Comparison of ENCODE assay signal across 14 mouse cellular contexts in genomic region chr4:62684351-62684750, GRCm38 (mm10).
DNase-seq lines count a peak whose midpoint lies in the region; ATAC-seq lines count a peak whose summit lies in the region.
"Had no signal": no experiment of that assay in that cellular context is flagged by ENCODE, and none has a peak within 500 bp of the region (broad histone marks: within the 10 kb centered on the region; RNA-seq: fewer than 3 reads in every experiment).

No protein-coding gene starts in this region.

- H3K27ac ChIP-seq in kidney, embryonic 15.5 days: no peak overlapping the region
- H3K27ac ChIP-seq in kidney, embryonic 16.5 days (ENCODE audit: low read length): no peak overlapping the region
- H3K27ac ChIP-seq: hindbrain, embryonic 14.5 days; liver, embryonic 12.5 days had no signal

- H3K4me3 ChIP-seq in kidney, embryonic 15.5 days (replicated peaks): no peak overlapping the region
- H3K4me3 ChIP-seq in kidney, embryonic 16.5 days (ENCODE audit: low read length): no peak overlapping the region
- H3K4me3 ChIP-seq: liver, embryonic 12.5 days; midbrain, embryonic 10.5 days had no signal

- H3K9me3 ChIP-seq in kidney, embryonic 15.5 days (replicated peaks): no peaks in the 10 kb centered on the region
- H3K9me3 ChIP-seq in kidney, embryonic 16.5 days (ENCODE audit: low read length): no peaks in the 10 kb centered on the region
- H3K9me3 ChIP-seq: liver, embryonic 12.5 days; midbrain, embryonic 10.5 days had no signal

- H3K4me1 ChIP-seq in kidney, embryonic 15.5 days: peaks cover 27% of the 10 kb centered on the region
- peaks cover 23% of the 10 kb centered on the region for H3K4me1 ChIP-seq in kidney, embryonic 16.5 days (ENCODE audit: insufficient read depth, low read length)

- peak; percentile 45 to 63 for DNase-seq in cerebellum, adult 18-20 months
- DNase-seq in cerebellum, adult 9-10 months: no peak
- peak; percentile 45 for DNase-seq in kidney, adult 18-20 months
- DNase-seq in lung, postnatal 25 days (ENCODE audit: low spot score): peak; percentile 81
- DNase-seq in layer of hippocampus, adult 11-12 months (ENCODE audit: low spot score): no peak
- DNase-seq in neural tube, embryonic 10.5 days (ENCODE audit: extremely low spot score, low spot score): no peak
- DNase-seq: adrenal gland, adult 2 months; gastrocnemius, postnatal 36 days had no signal

- H3K36me3 ChIP-seq in kidney, embryonic 15.5 days: peaks cover 24% of the 10 kb centered on the region
- no peaks in the 10 kb centered on the region for H3K36me3 ChIP-seq in kidney, embryonic 16.5 days (ENCODE audit: insufficient read depth, low read length)
- H3K36me3 ChIP-seq: liver, embryonic 12.5 days had no signal

- no peak for ATAC-seq in kidney, embryonic 15.5 days (replicated peaks; ENCODE audit: low FRiP score)
- no peak for ATAC-seq in kidney, embryonic 16.5 days (ENCODE audit: low FRiP score, low TSS enrichment)
- ATAC-seq: forebrain, embryonic 16.5 days; liver, embryonic 12.5 days had no signal

- no peak overlapping the region for H3K4me2 ChIP-seq in kidney, embryonic 15.5 days
- H3K4me2 ChIP-seq in kidney, embryonic 16.5 days (replicated peaks; ENCODE audit: low read depth, low read length): no peak overlapping the region
- H3K4me2 ChIP-seq: hindbrain, embryonic 14.5 days; liver, embryonic 12.5 days had no signal

- H3K27me3 ChIP-seq in kidney, embryonic 15.5 days: no peaks in the 10 kb centered on the region
- no peaks in the 10 kb centered on the region for H3K27me3 ChIP-seq in kidney, embryonic 16.5 days (ENCODE audit: insufficient read depth, low read length)
- H3K27me3 ChIP-seq: liver, embryonic 12.5 days had no signal

- H3K9ac ChIP-seq in kidney, embryonic 15.5 days: no peak overlapping the region
- 0 out of 2 replicates have a peak overlapping the region, but pooled peaks have one; percentile 17 for H3K9ac ChIP-seq in kidney, embryonic 16.5 days (replicated peaks; ENCODE audit: low read length)
- H3K9ac ChIP-seq: hindbrain, embryonic 14.5 days; liver, embryonic 12.5 days had no signal

- 68% methylated on average over 3 of the region's 3 CpGs for WGBS in kidney, embryonic 15.5 days
- 74% methylated on average over 3 of the region's 3 CpGs for WGBS in kidney, embryonic 16.5 days

Comparison
In these comparisons a context has a peak if more than half of its experiments do, and no peak if none do; other contexts are left out.
1. DNase-seq: peak in cerebellum, adult 18-20 months (2 of 2), kidney, adult 18-20 months (single experiment) and lung, postnatal 25 days (single experiment); none in cerebellum, adult 9-10 months (single experiment), layer of hippocampus, adult 11-12 months (single experiment) and neural tube, embryonic 10.5 days (single experiment).